Mouse (Mus musculus) cerebellum, adult 2 months (tissue): ENCODE measurements around the gene Samm50.

ENCODE experiments used
- CTCF ChIP-seq: fragments of 200-500 bp; IDR thresholded peaks from 2 replicates; pipeline ENCODE4 v1.5.1; 2011; ENCODE audit warnings: low read depth, mild to moderate bottlenecking, control low read depth, low read length, moderate library complexity, borderline replicate concordance; ENCODE audit not compliant: insufficient read depth
- POLR2A ChIP-seq: fragments of 200-500 bp; IDR thresholded peaks from 2 replicates; pipeline ENCODE4 v1.6.1; 2011; ENCODE audit warnings: low read length, control low read depth, borderline replicate concordance; ENCODE audit not compliant: insufficient read depth

DNA sequence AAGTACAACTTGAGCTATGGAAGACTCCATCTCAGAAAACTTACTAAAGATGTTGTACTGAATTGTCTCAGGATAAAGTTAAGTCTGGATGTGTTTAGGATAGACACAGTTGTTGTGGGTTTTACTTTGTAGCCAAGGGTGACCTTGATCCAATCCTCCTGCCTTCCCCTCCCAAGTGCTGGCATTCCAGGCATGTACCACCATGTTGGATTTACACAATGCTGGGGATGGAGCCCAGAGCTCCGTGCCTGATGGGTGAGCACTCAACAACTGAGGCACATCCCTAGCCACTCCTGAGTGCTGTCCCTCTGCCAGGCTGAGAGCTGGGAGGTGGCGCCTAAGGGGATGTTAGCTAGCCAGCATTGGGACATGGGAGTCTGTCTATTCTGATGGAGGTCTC lies 23.2 kb downstream of the Samm50 start:
- TF ChIP-seq POLR2A (no peak), CTCF (no peak)
